Mouse (Mus musculus) lung, adult 2 months (tissue): ENCODE measurements around the gene Btbd16.

Source experiments
- CTCF ChIP-seq: fragments of 200-500 bp; IDR thresholded peaks from 2 replicates; pipeline ENCODE4 v1.5.1; 2011; ENCODE audit warnings: mild to moderate bottlenecking, low read length, control low read depth; ENCODE audit not compliant: insufficient read depth
- POLR2A ChIP-seq: fragments of 200-500 bp; IDR thresholded peaks from 2 replicates; pipeline ENCODE4 v1.6.1; 2011; ENCODE audit warnings: low read depth, mild to moderate bottlenecking, control low read depth, low read length, borderline replicate concordance; ENCODE audit errors: extremely low read depth

- TF ChIP-seq CTCF, result no peak
- TF ChIP-seq POLR2A, result no peak
Observed at GRCm38 (mm10) chr7:130839380-130840100, 65.7 kb downstream of the Btbd16 start.
